Mouse (Mus musculus) adrenal gland, postnatal 10 days (tissue): ENCODE data around the gene Mtfr1l. TPM values are rescaled to one million over a fixed set of nuclear protein-coding genes. Genes with fewer than 3 reads are reported as not detected.

Experiments
- DNase-seq: peaks from one replicate; pipeline ENCODE4 v3.0.0; 2021; ENCODE audit warnings: mixed read lengths
- microRNA-seq: library from miRNA; unstranded; fragments of <30 nt; microRNA quantifications from one replicate; pipeline ENCODE4 v1.2.0, GENCODE M21; 2021
- total RNA-seq, 2 experiments: library from RNA; stranded (reverse); gene quantifications; 2 replicates each; pipeline ENCODE4 v1.2.3; 2021

Gene Mtfr1l
- total RNA-seq, 2 experiments from 2014 or later = 99.7 to 124 TPM

DNA sequence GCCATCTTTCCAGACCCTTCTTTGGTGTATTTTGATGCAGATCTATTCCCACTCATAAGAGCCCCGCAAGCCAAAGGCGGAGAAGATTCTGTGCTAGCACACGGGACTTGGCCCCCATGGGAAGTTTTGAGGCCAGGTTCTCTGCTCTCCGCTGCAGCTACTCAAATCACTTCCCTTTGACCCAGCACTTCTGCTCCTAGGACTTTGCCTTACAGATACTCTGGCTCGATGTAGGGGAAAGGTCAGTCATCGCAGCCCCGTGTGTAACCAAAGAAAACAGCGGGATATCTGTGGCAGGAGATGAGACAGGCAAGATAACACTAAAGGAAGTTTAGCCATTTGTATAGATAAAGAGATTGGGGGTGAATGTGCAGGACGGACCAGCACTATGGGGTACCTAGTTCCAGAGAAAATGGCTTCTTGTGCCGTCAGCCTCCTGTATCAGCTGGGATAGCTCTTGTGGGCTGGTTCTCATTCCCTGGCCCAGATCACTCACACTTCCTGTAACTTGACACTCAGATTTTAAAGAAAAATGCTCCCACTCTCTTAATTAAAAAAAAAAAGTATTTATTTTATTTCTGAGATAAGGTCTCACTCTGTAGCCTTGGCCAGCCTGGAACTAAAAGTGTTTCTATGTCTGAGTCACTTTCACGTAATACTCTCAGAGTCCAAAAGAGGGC, 45.1 kb downstream of the Mtfr1l start:
- DNase-seq = no peak

DNA sequence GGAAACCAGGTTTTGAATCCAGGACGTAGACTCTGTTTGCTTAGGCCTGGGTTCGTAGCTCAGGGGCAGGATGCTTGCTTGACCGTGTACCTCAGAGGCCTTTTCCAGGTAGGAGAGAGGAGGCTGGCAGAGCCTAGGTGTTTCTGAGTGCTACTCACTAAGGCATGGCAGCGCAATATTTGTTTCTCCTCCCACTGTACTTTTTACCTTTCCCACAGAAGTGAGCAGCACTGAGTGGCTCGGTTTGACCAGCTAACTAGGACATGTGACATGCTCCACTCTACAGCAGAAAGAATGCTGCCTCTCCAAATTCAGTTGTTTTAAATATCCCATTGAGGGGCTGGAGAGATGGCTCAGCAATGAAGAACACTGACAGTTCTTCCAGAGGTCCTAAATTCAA, 47.0 kb downstream of the Mtfr1l start:
- DNase-seq = no peak

- DNase-seq = no peak
Measured at GRCm38 (mm10) chr4:134485151-134485900, 49.9 kb downstream of the Mtfr1l start.

DNA sequence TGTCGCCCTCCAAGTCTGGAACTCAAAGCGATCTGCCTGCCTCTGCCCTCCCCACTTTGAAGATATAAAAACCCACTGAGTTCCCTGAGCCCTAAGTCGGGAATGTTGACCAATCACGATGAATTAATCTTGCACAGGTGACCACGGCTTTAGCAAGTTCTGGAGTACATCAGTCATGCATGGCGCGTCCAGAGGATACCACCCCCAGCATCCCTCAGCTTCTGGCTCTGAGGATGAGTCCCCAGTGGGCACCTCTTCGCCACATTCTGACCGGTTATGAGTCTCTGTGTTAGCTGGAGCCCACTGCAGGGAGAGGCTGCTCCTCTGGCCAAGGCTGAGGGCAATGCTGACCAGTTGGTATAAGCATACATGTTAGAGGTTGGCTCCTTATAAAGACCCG, 51.0 kb downstream of the Mtfr1l start:
- DNase-seq = no peak

GRCm38 (mm10) chr4:134483696-134484095, 51.5 kb downstream of the Mtfr1l start:
- DNase-seq = peak; percentile 70

DNA sequence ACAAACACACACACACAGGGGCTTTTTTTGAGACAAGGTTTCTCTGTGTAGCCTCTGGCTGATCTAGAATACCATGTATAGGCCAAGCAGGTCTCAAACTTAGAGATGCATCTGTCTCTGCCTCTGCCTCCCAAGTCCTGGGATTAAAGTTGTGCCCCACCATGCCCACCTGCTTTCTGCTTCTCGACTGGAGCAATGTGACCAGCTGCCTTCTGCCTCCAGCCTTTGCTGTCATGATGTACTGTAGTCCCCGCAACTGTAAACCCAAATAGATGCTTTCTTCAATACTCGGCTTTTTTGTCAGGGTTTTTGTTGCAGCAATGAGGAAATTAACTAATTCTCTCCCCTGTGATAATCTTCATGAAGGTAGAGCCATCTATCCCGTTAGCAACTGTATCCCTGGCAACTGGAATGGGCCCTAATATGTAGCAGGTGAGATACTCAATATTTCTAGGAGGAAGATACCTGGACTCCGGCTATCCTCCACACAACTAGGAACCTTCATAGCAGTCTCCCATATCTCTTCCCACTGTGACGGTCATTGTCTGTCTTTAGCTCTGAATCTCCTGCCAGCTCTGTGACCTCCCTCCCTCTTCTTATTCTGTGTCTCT, 52.0 kb downstream of the Mtfr1l start:
- DNase-seq = no peak

- DNase-seq = no peak
Measured at GRCm38 (mm10) chr4:134482442-134482841, 52.7 kb downstream of the Mtfr1l start.

GRCm38 (mm10) chr4:134481270-134481669, 53.9 kb downstream of the Mtfr1l start:
- DNase-seq = no peak

GRCm38 (mm10) chr4:134480864-134481263, 54.3 kb downstream of the Mtfr1l start:
- peak; percentile 87 for DNase-seq

DNA sequence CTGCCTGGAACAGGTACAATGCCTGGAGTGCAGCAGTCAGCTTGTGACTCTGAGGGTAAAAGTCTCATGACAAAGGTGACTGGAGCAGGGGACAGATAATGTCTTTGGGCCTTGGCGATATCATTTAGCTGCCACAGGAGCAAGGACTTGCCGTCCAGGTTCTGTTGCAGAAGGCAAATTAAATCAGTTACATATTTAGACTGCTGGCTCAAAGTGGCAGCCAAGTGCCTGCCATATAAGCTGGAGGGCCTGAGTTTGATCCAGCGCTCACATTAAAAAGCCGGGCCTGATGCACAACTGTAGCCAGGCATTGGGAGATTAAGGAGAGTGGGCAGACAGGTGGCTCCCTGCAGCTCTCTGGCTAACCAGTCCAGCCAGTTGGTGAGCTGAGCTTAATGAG, 55.3 kb downstream of the Mtfr1l start:
- no peak for DNase-seq

DNA sequence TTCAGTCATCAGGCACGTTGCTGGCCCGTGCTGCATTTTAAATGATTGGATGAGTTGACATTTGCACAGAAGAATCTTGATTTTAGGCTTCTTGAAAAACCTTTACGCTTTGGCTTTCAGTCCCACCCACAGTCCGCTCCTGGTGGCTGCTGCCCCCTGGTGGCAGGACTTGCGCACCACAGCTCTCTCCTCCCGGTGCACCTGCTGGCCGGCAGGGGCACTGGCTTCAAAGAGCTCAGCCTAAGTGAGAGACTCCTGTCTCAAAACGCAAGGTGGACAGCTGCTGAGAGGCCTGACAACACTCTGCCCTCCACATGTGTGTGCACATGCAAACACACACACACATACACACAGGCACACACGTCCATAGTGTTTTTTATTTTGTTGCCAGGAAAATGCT, 57.2 kb downstream of the Mtfr1l start:
- DNase-seq = peak; percentile 98

- DNase-seq = no peak
Measured at GRCm38 (mm10) chr4:134476899-134477298, 58.3 kb downstream of the Mtfr1l start.

Small RNA genes lying within 50 kb of the gene (microRNA-seq; reads per million reads assigned to microRNA genes)
- gene Mir6403 = not detected

Other genes starting within 250 kb of the Mtfr1l start
- gene Pdik1l, start 247.5 kb downstream of the Mtfr1l start, total RNA-seq = 10 to 100 TPM; 15.8 to 21.3 TPM
- 1 to 10 TPM; 3.2 to 8.2 TPM for gene Trim63, start 220.3 kb downstream of the Mtfr1l start, total RNA-seq
- gene Slc30a2, start 192.2 kb downstream of the Mtfr1l start, total RNA-seq = 10 to 100 TPM; 13.7 to 17.4 TPM
- 1 to 10 TPM; 1.1 to 3.1 TPM for gene Extl1, start 151.5 kb downstream of the Mtfr1l start, total RNA-seq
- gene Pafah2, start 139.1 kb downstream of the Mtfr1l start, total RNA-seq = 10 to 100 TPM; 20.8 to 22.1 TPM
- 100 to 1,000 TPM; 140 to 156 TPM for gene Stmn1, start 67.1 kb downstream of the Mtfr1l start, total RNA-seq
- 10 to 100 TPM; 23.5 to 28.6 TPM for gene Paqr7, start 38.7 kb downstream of the Mtfr1l start, total RNA-seq
- gene Aunip, start 24.4 kb downstream of the Mtfr1l start, total RNA-seq = 1 to 10 TPM; 2.4 to 3.1 TPM
- 10 to 100 TPM; 30.8 to 32.9 TPM for gene Selenon, start 16.8 kb upstream of the Mtfr1l start, total RNA-seq
- 10 to 100 TPM; 21.3 TPM for gene Man1c1, start 168.9 kb upstream of the Mtfr1l start, total RNA-seq
- gene Ldlrap1, start 232.6 kb upstream of the Mtfr1l start, total RNA-seq = 10 to 100 TPM; 37.3 to 48.9 TPM